ENCODE assay signal across 19 mouse cellular contexts in the genomic region with DNA sequence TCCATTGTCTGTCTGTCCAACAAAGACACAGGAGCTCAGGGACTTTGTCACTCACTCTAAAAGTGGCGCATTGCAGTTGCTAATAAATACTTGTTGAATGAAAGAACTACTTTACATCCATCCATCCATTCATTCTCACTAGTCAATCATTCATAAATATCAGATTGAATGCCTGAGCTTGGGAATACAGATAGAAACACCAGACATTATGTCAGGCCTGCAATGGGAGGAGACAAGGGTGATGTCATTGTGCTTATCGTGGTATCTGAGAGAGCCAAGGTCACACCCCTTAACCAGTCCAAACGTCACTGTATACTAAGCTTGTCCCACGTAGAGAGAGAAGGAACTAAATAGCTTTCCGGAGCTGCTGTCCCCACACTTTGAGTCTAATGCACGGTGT. TPM values are rescaled to one million over a fixed set of nuclear protein-coding genes. Genes with fewer than 3 reads are reported as not detected.
DNase-seq lines count a peak whose midpoint lies in the region; ATAC-seq and TF ChIP-seq lines count a peak whose summit lies in the region.
"Had no signal": no experiment of that assay in that cellular context is flagged by ENCODE, and none has a peak within 500 bp of the region (broad histone marks: within the 10 kb centered on the region; RNA-seq: fewer than 3 reads in every experiment).

A gene (plus strand): TSS at position 301 of the 400 bp plus-strand sequence.

- DNase-seq in forebrain, postnatal 0 days, result no peak
- DNase-seq in layer of hippocampus, adult 8-10 months (ENCODE audit: low spot score in 2 of 2), result no peak
- no peak for DNase-seq in layer of hippocampus, adult 11-12 months (ENCODE audit: low spot score)
- DNase-seq in left cerebral cortex, postnatal 36 days (ENCODE audit: low spot score in 2 of 2), result no peak
- DNase-seq in gastrocnemius, postnatal 4 days (ENCODE audit: low spot score in 2 of 2), result no peak
- DNase-seq in ovary, postnatal 14 days (ENCODE audit: low spot score), result no peak
- DNase-seq: adrenal gland, postnatal 14 days; cerebellum, postnatal 36 days; liver, postnatal 0 days; thymus, adult 2 months had no signal

- no peak for TF ChIP-seq CTCF in forebrain, postnatal 0 days (IDR thresholded peaks at IDR 0.05; ENCODE audit: low read depth)
- no peak for TF ChIP-seq CTCF in cortical plate, adult 2 months (IDR thresholded peaks at IDR 0.05; ENCODE audit: extremely low read depth, insufficient read depth, low read length)

- H3K36me3 ChIP-seq in forebrain, postnatal 0 days (ENCODE audit: insufficient read depth), result no peaks in the 10 kb centered on the region
- no peaks in the 10 kb centered on the region for H3K36me3 ChIP-seq in forebrain, embryonic 12.5 days (replicated peaks)
- H3K36me3 ChIP-seq: G1E; heart, embryonic 15.5 days had no signal

- no peak within 1 kb of the TSS for H3K4me3 ChIP-seq in forebrain, postnatal 0 days (ENCODE audit: low read depth, low read length)
- no peak within 1 kb of the TSS for H3K4me3 ChIP-seq in forebrain, embryonic 12.5 days (replicated peaks)
- no peak within 1 kb of the TSS for H3K4me3 ChIP-seq in cortical plate, adult 2 months (ENCODE audit: insufficient read depth, low read length)
- H3K4me3 ChIP-seq: heart, embryonic 15.5 days had no signal

- H3K9me3 ChIP-seq in forebrain, postnatal 0 days (ENCODE audit: low read length), result no peaks in the 10 kb centered on the region
- no peaks in the 10 kb centered on the region; the same call in 1 of the 2 replicates for H3K9me3 ChIP-seq in forebrain, embryonic 12.5 days
- H3K9me3 ChIP-seq: heart, embryonic 15.5 days had no signal

- H3K4me2 ChIP-seq in forebrain, postnatal 0 days (ENCODE audit: low read depth), result no peak within 1 kb of the TSS
- H3K4me2 ChIP-seq in forebrain, embryonic 12.5 days, result no peak within 1 kb of the TSS
- H3K4me2 ChIP-seq: heart, embryonic 15.5 days had no signal

- WGBS in forebrain, postnatal 0 days, result 86% methylated on average over 6 of the region's 6 CpGs
- WGBS in forebrain, embryonic 12.5 days, result 92% methylated on average over 6 of the region's 6 CpGs

- no peak for TF ChIP-seq POLR2A in cortical plate, adult 2 months (IDR thresholded peaks at IDR 0.05; ENCODE audit: extremely low read depth, insufficient read depth, low read length)

- no peak within 1 kb of the TSS for H3K27ac ChIP-seq in forebrain, postnatal 0 days (ENCODE audit: low read depth, low read length)
- no peak within 1 kb of the TSS for H3K27ac ChIP-seq in forebrain, embryonic 12.5 days
- no peak within 1 kb of the TSS for H3K27ac ChIP-seq in cortical plate, adult 2 months (ENCODE audit: insufficient read depth, low read length)
- H3K27ac ChIP-seq: heart, embryonic 15.5 days; kidney, postnatal 0 days; macrophage had no signal

- no peaks in the 10 kb centered on the region for H3K27me3 ChIP-seq in forebrain, postnatal 0 days (ENCODE audit: insufficient read depth, low read length)
- H3K27me3 ChIP-seq in forebrain, embryonic 12.5 days, result no peaks in the 10 kb centered on the region

- ATAC-seq in forebrain, postnatal 0 days, result no peak
- ATAC-seq in forebrain, embryonic 12.5 days (ENCODE audit: low FRiP score), result no peak

- intact Hi-C loops in left cerebral cortex, postnatal 36 days (cut with DNase I), result no loop called here

- H3K4me1 ChIP-seq in forebrain, postnatal 0 days (ENCODE audit: insufficient read depth), result peaks cover 13% of the 10 kb centered on the region
- H3K4me1 ChIP-seq in forebrain, embryonic 12.5 days, result peaks cover 21% of the 10 kb centered on the region
- peaks cover 3% of the 10 kb centered on the region; the same call in 1 of the 2 replicates for H3K4me1 ChIP-seq in cortical plate, adult 2 months (ENCODE audit: control insufficient read depth, insufficient read depth, low read length)

- H3K9ac ChIP-seq in forebrain, postnatal 0 days, result no peak within 1 kb of the TSS
- no peak within 1 kb of the TSS for H3K9ac ChIP-seq in forebrain, embryonic 12.5 days
- H3K9ac ChIP-seq: heart, embryonic 15.5 days; liver, postnatal 0 days had no signal

RNA-seq across cellular contexts. Expression of the gene that starts here (rescaled TPM):
- 119 and 139 TPM in 2 replicates for total RNA-seq in forebrain, postnatal 0 days (2014; rRNA removed)
- 12.5 and 15.6 TPM in 2 replicates for polyA plus RNA-seq in forebrain, postnatal 0 days (2015; fragmentation: Nextera tagmentation; extraction: Ambion mirVana)
- polyA plus RNA-seq in forebrain, embryonic 12.5 days (2016; fragmentation: Nextera tagmentation; extraction: Ambion mirVana), result 3.9 and 4.7 TPM in 2 replicates
- 100 to 1,000 TPM in 3 of 4 experiments, 10 to 100 TPM in 1; 91.7 to 112 (median 104) TPM for total RNA-seq in layer of hippocampus, adult 8-10 months (2022)
- 155 TPM in 2 replicates for polyA plus RNA-seq in cortical plate, adult 2 months (2012; rRNA removed)
- total RNA-seq in left cerebral cortex, postnatal 36 days (2021), result 100 to 1,000 TPM in 1 of 2 experiments, 10 to 100 TPM in 1; 97.8 to 105 TPM
- not detected for total RNA-seq in gastrocnemius, postnatal 4 days (2021)
- total RNA-seq: G1E had no signal
- polyA plus RNA-seq: C2C12; G1E; gonadal fat pad, adult 2 months; heart, embryonic 15.5 days; intestine, embryonic 14.5 days; kidney, postnatal 0 days; liver, postnatal 0 days; macrophage had no signal

Comparison
In these comparisons a context has a peak if more than half of its experiments do, and no peak if none do; other contexts are left out.
1. RNA of the gene that starts here (total RNA-seq): 119 to 139 TPM in forebrain, postnatal 0 days, 97.8 to 105 TPM in left cerebral cortex, postnatal 36 days and 91.7 to 112 TPM in layer of hippocampus, adult 8-10 months; not detected in gastrocnemius, postnatal 4 days; every median in the first group is over 10 times any median in the second.